Mouse (Mus musculus): ENCODE results near the gene Otud7b. TPM values are rescaled to one million over a fixed set of nuclear protein-coding genes. Genes with fewer than 3 reads are reported as not detected.

Otud7b gene
- 3.6 TPM in 2 replicates for polyA plus RNA-seq (2012; rRNA removed)

GRCm38 (mm10) chr3:96104261-96105065 is at the start of gene Otud7b:
Otud7b (plus strand) TSS chr3:96104527.

GRCm38 (mm10) chr3:96058231-96058896 is 46.0 kb upstream of the Otud7b start, which contains the start of gene Vps45:
Vps45 (minus strand) TSS chr3:96058466.

GRCm38 (mm10) chr3:96161869-96162840 is 57.8 kb downstream of the Otud7b start, which contains the start of gene Mtmr11:
Mtmr11 (plus strand) TSS chr3:96162004.

GRCm38 (mm10) chr3:96172197-96173178 is 68.2 kb downstream of the Otud7b start, which contains the start of gene Sf3b4:
Sf3b4 (plus strand) TSS chr3:96172332.

GRCm38 (mm10) chr3:96180727-96181477 is 76.6 kb downstream of the Otud7b start, which contains the start of gene Sv2a:
Sv2a (plus strand) TSS chr3:96181151.

Other genes with a start within 250 kb of the Otud7b start
- gene Prpf3, start 248.6 kb upstream of the Otud7b start, polyA plus RNA-seq (2012; rRNA removed): 21.3 and 23.1 TPM in 2 replicates
- 117 and 132 TPM in 2 replicates for gene Mrps21, start 233.0 kb upstream of the Otud7b start, polyA plus RNA-seq (2012; rRNA removed)
- 0.50 and 0.76 TPM in 2 replicates for gene Ciart, start 222.3 kb upstream of the Otud7b start, polyA plus RNA-seq (2012; rRNA removed)
- 4.6 and 5.3 TPM in 2 replicates for gene BC028528, start 212.5 kb upstream of the Otud7b start, polyA plus RNA-seq (2012; rRNA removed)
- gene Aph1a, start 210.6 kb upstream of the Otud7b start, polyA plus RNA-seq (2012; rRNA removed): 22.8 and 27.2 TPM in 2 replicates
- gene Car14, start 199.8 kb upstream of the Otud7b start, polyA plus RNA-seq (2012; rRNA removed): 5.2 and 5.8 TPM in 2 replicates
- 122 and 172 TPM in 2 replicates for gene Anp32e, start 175.3 kb upstream of the Otud7b start, polyA plus RNA-seq (2012; rRNA removed)
- 9.2 and 10.8 TPM in 2 replicates for gene Plekho1, start 108.5 kb upstream of the Otud7b start, polyA plus RNA-seq (2012; rRNA removed)
- gene Vps45, start 46.1 kb upstream of the Otud7b start, polyA plus RNA-seq (2012; rRNA removed): 7.2 and 8.1 TPM in 2 replicates
- gene Mtmr11, start 57.5 kb downstream of the Otud7b start, polyA plus RNA-seq (2012; rRNA removed): 2.8 and 3.5 TPM in 2 replicates
- 40.1 and 53.9 TPM in 2 replicates for gene Sf3b4, start 67.8 kb downstream of the Otud7b start, polyA plus RNA-seq (2012; rRNA removed)
- gene Sv2a, start 76.6 kb downstream of the Otud7b start, polyA plus RNA-seq (2012; rRNA removed): 0.32 and 0.33 TPM in 2 replicates
- 30.6 and 31.1 TPM in 2 replicates for gene Bola1, start 115.2 kb downstream of the Otud7b start, polyA plus RNA-seq (2012; rRNA removed)
- gene Hist2h2ab, start 115.3 kb downstream of the Otud7b start, polyA plus RNA-seq (2012; rRNA removed): 0.89 and 1.2 TPM in 2 replicates
- 17.7 and 18.2 TPM in 2 replicates for gene Hist2h2ac, start 116.4 kb downstream of the Otud7b start, polyA plus RNA-seq (2012; rRNA removed)
- 7.9 and 10.3 TPM in 2 replicates for gene Hist2h2be, start 116.6 kb downstream of the Otud7b start, polyA plus RNA-seq (2012; rRNA removed)
- 79.4 and 94.5 TPM in 2 replicates for gene Hist2h3c2, start 134.6 kb downstream of the Otud7b start, polyA plus RNA-seq (2012; rRNA removed)
- 23.7 and 29.8 TPM in 2 replicates for gene Hist2h2aa2, start 135.7 kb downstream of the Otud7b start, polyA plus RNA-seq (2012; rRNA removed)
- 41.3 and 48.8 TPM in 2 replicates for gene Hist2h2aa1, start 141.0 kb downstream of the Otud7b start, polyA plus RNA-seq (2012; rRNA removed)
- 2.4 and 2.8 TPM in 2 replicates for gene Hist2h3c1, start 142.2 kb downstream of the Otud7b start, polyA plus RNA-seq (2012; rRNA removed)
- gene Hist2h4, start 158.8 kb downstream of the Otud7b start, polyA plus RNA-seq (2012; rRNA removed): 9.6 and 12.2 TPM in 2 replicates
- gene Hist2h3b, start 164.1 kb downstream of the Otud7b start, polyA plus RNA-seq (2012; rRNA removed): 63.6 and 74.6 TPM in 2 replicates
- gene Hist2h2bb, start 165.2 kb downstream of the Otud7b start, polyA plus RNA-seq (2012; rRNA removed): 13.6 and 14.2 TPM in 2 replicates
- gene Fcgr1, start 189.4 kb downstream of the Otud7b start, polyA plus RNA-seq (2012; rRNA removed): 2.5 and 3.7 TPM in 2 replicates